Mouse (Mus musculus): ENCODE measurements around the gene Ptk6. TPM values are rescaled to one million over a fixed set of nuclear protein-coding genes. Genes with fewer than 3 reads are reported as not detected.

The Ptk6 gene
- polyA plus RNA-seq, 1 experiment: 0.16 TPM

- no peak for DNase-seq
- H3K27ac ChIP-seq (ENCODE audit: insufficient read depth, low read depth, low read length): no peak overlapping the region
- no peak for TF ChIP-seq CTCF (conservative IDR thresholded peaks at IDR 0.05; ENCODE audit: insufficient read depth, insufficient read length, low read depth, low read length)
- no peak for TF ChIP-seq POLR2A (IDR thresholded peaks at IDR 0.05; ENCODE audit: low read depth, low read length)
- H3K4me3 ChIP-seq (ENCODE audit: insufficient read depth, low read depth, low read length): no peak overlapping the region
- H3K27me3 ChIP-seq (replicated peaks; ENCODE audit: control insufficient read depth, insufficient read depth, low read length): no peaks in the 10 kb centered on the region; the same call in 1 of the 2 replicates
- H3K36me3 ChIP-seq (ENCODE audit: control insufficient read depth, insufficient read depth, low read length): no peaks in the 10 kb centered on the region
- 81% methylated on average over 5 of the region's 5 CpGs for whole genome bisulfite sequencing
- no peaks in the 10 kb centered on the region for H3K4me1 ChIP-seq (ENCODE audit: control insufficient read depth, insufficient read depth, low read length)
Observed at GRCm38 (mm10) chr2:181166469-181166868, 36.1 kb downstream of the Ptk6 start.

GRCm38 (mm10) chr2:181160821-181161220 lies 41.8 kb downstream of the Ptk6 start:
- TF ChIP-seq CTCF (conservative IDR thresholded peaks at IDR 0.05; ENCODE audit: insufficient read depth, insufficient read length, low read depth, low read length): no peak
- no peak for TF ChIP-seq POLR2A (IDR thresholded peaks at IDR 0.05; ENCODE audit: low read depth, low read length)
- no peaks in the 10 kb centered on the region for H3K27me3 ChIP-seq (replicated peaks; ENCODE audit: control insufficient read depth, insufficient read depth, low read length)
- 34% methylated on average over 4 of the region's 4 CpGs for WGBS

GRCm38 (mm10) chr2:181159771-181160170 lies 42.8 kb downstream of the Ptk6 start:
- no peak for DNase-seq
- WGBS: 4% methylated on average over 2 of the region's 2 CpGs
- no peak for TF ChIP-seq CTCF (conservative IDR thresholded peaks at IDR 0.05; ENCODE audit: insufficient read depth, insufficient read length, low read depth, low read length)
- no peak for TF ChIP-seq POLR2A (IDR thresholded peaks at IDR 0.05; ENCODE audit: low read depth, low read length)
- Histone ChIP-seq H3K4me1 (ENCODE audit: control insufficient read depth, insufficient read depth, low read length) (no peaks in the 10 kb centered on the region), H3K27me3 (replicated peaks; ENCODE audit: control insufficient read depth, insufficient read depth, low read length) (no peaks in the 10 kb centered on the region), H3K4me3 (ENCODE audit: insufficient read depth, low read depth, low read length) (no peak overlapping the region), H3K36me3 (ENCODE audit: control insufficient read depth, insufficient read depth, low read length) (no peaks in the 10 kb centered on the region), H3K27ac (ENCODE audit: insufficient read depth, low read depth, low read length) (no peak overlapping the region)

More at GRCm38 (mm10) chr2:181160821-181161220, 41.8 kb downstream of the Ptk6 start:
- Histone ChIP-seq H3K4me3 (ENCODE audit: insufficient read depth, low read depth, low read length) (no peak overlapping the region), H3K4me1 (ENCODE audit: control insufficient read depth, insufficient read depth, low read length) (no peaks in the 10 kb centered on the region), H3K36me3 (ENCODE audit: control insufficient read depth, insufficient read depth, low read length) (no peaks in the 10 kb centered on the region), H3K27ac (ENCODE audit: insufficient read depth, low read depth, low read length) (no peak overlapping the region)
- DNase-seq: no peak

GRCm38 (mm10) chr2:181159091-181159514 lies 43.5 kb downstream of the Ptk6 start:
- H3K36me3 ChIP-seq (ENCODE audit: control insufficient read depth, insufficient read depth, low read length): no peaks in the 10 kb centered on the region
- TF ChIP-seq CTCF (conservative IDR thresholded peaks at IDR 0.05; ENCODE audit: insufficient read depth, insufficient read length, low read depth, low read length) (no peak), POLR2A (IDR thresholded peaks at IDR 0.05; ENCODE audit: low read depth, low read length) (no peak)
- DNase-seq: no peak
- no peaks in the 10 kb centered on the region for H3K4me1 ChIP-seq (ENCODE audit: control insufficient read depth, insufficient read depth, low read length)
- H3K27me3 ChIP-seq (replicated peaks; ENCODE audit: control insufficient read depth, insufficient read depth, low read length): no peaks in the 10 kb centered on the region
- 47% methylated on average over 7 of the region's 7 CpGs for WGBS
- H3K27ac ChIP-seq (ENCODE audit: insufficient read depth, low read depth, low read length): no peak overlapping the region
- no peak overlapping the region for H3K4me3 ChIP-seq (ENCODE audit: insufficient read depth, low read depth, low read length)

GRCm38 (mm10) chr2:181158471-181158870 lies 44.1 kb downstream of the Ptk6 start:
- Histone ChIP-seq H3K27ac (ENCODE audit: insufficient read depth, low read depth, low read length) (no peak overlapping the region), H3K27me3 (replicated peaks; ENCODE audit: control insufficient read depth, insufficient read depth, low read length) (no peaks in the 10 kb centered on the region), H3K4me3 (ENCODE audit: insufficient read depth, low read depth, low read length) (no peak overlapping the region), H3K4me1 (ENCODE audit: control insufficient read depth, insufficient read depth, low read length) (no peaks in the 10 kb centered on the region), H3K36me3 (ENCODE audit: control insufficient read depth, insufficient read depth, low read length) (no peaks in the 10 kb centered on the region)
- TF ChIP-seq CTCF (conservative IDR thresholded peaks at IDR 0.05; ENCODE audit: insufficient read depth, insufficient read length, low read depth, low read length): no peak
- TF ChIP-seq POLR2A (IDR thresholded peaks at IDR 0.05; ENCODE audit: low read depth, low read length): no peak
- 78% methylated on average over 2 of the region's 2 CpGs for WGBS
- DNase-seq: no peak

GRCm38 (mm10) chr2:181157716-181158302 lies 44.8 kb downstream of the Ptk6 start:
- Histone ChIP-seq H3K27me3 (replicated peaks; ENCODE audit: control insufficient read depth, insufficient read depth, low read length) (no peaks in the 10 kb centered on the region), H3K4me3 (ENCODE audit: insufficient read depth, low read depth, low read length) (no peak overlapping the region), H3K27ac (ENCODE audit: insufficient read depth, low read depth, low read length) (no peak overlapping the region), H3K4me1 (ENCODE audit: control insufficient read depth, insufficient read depth, low read length) (no peaks in the 10 kb centered on the region), H3K36me3 (ENCODE audit: control insufficient read depth, insufficient read depth, low read length) (no peaks in the 10 kb centered on the region)
- no peak for DNase-seq
- 77% methylated on average over 6 of the region's 6 CpGs for WGBS
- TF ChIP-seq POLR2A (IDR thresholded peaks at IDR 0.05; ENCODE audit: low read depth, low read length) (no peak), CTCF (conservative IDR thresholded peaks at IDR 0.05; ENCODE audit: insufficient read depth, insufficient read length, low read depth, low read length) (no peak)

- Histone ChIP-seq H3K4me1 (ENCODE audit: control insufficient read depth, insufficient read depth, low read length) (no peaks in the 10 kb centered on the region), H3K27ac (ENCODE audit: insufficient read depth, low read depth, low read length) (no peak overlapping the region), H3K4me3 (ENCODE audit: insufficient read depth, low read depth, low read length) (no peak overlapping the region), H3K36me3 (ENCODE audit: control insufficient read depth, insufficient read depth, low read length) (no peaks in the 10 kb centered on the region), H3K27me3 (replicated peaks; ENCODE audit: control insufficient read depth, insufficient read depth, low read length) (no peaks in the 10 kb centered on the region)
- no peak for DNase-seq
- WGBS: 80% methylated on average over 4 of the region's 4 CpGs
- TF ChIP-seq CTCF (conservative IDR thresholded peaks at IDR 0.05; ENCODE audit: insufficient read depth, insufficient read length, low read depth, low read length): no peak
Observed at GRCm38 (mm10) chr2:181157180-181157579, 45.4 kb downstream of the Ptk6 start.
